Mouse (Mus musculus) liver, adult 2 months (tissue): ENCODE data around the gene Gtpbp3. TPM values are rescaled to one million over a fixed set of nuclear protein-coding genes. Genes with fewer than 3 reads are reported as not detected.

Experiments
- DNase-seq: peaks from one replicate; pipeline ENCODE4 v3.0.0-alpha.2; 2011; ENCODE audit warnings: low read depth, low spot score; ENCODE audit errors: extremely low read depth
- H3K27ac ChIP-seq: fragments of 200-500 bp; replicated peaks from 2 replicates; pipeline ENCODE4 v1.5.1; 2012; ENCODE audit warnings: low read depth, mild to moderate bottlenecking, control low read depth, inconsistent platforms, low read length; ENCODE audit not compliant: insufficient read depth
- H3K27me3 ChIP-seq: fragments of 200-500 bp; 2 replicates; pipeline ENCODE4 v1.6.1; 2012; ENCODE audit warnings: mild to moderate bottlenecking, moderate library complexity, low read length, inconsistent platforms; ENCODE audit not compliant: control insufficient read depth, insufficient read depth
- H3K36me3 ChIP-seq: fragments of 200-500 bp; 2 replicates; pipeline ENCODE4 v1.6.1; 2012; ENCODE audit warnings: low read length, inconsistent platforms; ENCODE audit not compliant: control insufficient read depth, insufficient read depth
- H3K4me1 ChIP-seq: fragments of 200-500 bp; 2 replicates; pipeline ENCODE4 v1.6.1; 2011; ENCODE audit warnings: low read length; ENCODE audit not compliant: control insufficient read depth, insufficient read depth
- H3K4me3 ChIP-seq: fragments of 200-500 bp; 2 replicates; pipeline ENCODE4 v1.5.1; 2011; ENCODE audit warnings: low read depth, mild to moderate bottlenecking, control low read depth, low read length, moderate library complexity; ENCODE audit not compliant: insufficient read depth
- H3K79me2 ChIP-seq: fragments of 200-500 bp; 2 replicates; pipeline ENCODE4 v1.6.1; 2012; ENCODE audit warnings: inconsistent platforms, mild to moderate bottlenecking, low read length, moderate library complexity; ENCODE audit not compliant: control insufficient read depth, insufficient read depth
- H3K9ac ChIP-seq: fragments of 200-500 bp; 2 replicates; pipeline ENCODE4 v1.6.1; 2012; ENCODE audit warnings: low read depth, mild to moderate bottlenecking, control low read depth, inconsistent platforms, low read length
- CTCF ChIP-seq: fragments of 200-500 bp; IDR thresholded peaks from 2 replicates; pipeline ENCODE4 v1.5.1; 2011; ENCODE audit warnings: low read depth, low read length, control low read depth
- POLR2A ChIP-seq: fragments of 200-500 bp; IDR thresholded peaks from 2 replicates; pipeline ENCODE4 v1.6.1; 2011; ENCODE audit warnings: low read length, control low read depth; ENCODE audit not compliant: insufficient read depth; ENCODE audit errors: extremely low read depth
- WGBS: fragments of 180-500 bp; shearing (Covaris S2); methylation state at CpG from one replicate; pipeline ENCODE4 v1.1.7; 2018; 5-methylcytosine and 5-hydroxymethylcytosine counted together
- polyA plus RNA-seq: library from polyadenylated mRNA; depleted of rRNA; stranded (reverse); fragments of >200 nt; gene quantifications from 2 replicates; pipeline ENCODE4 v1.2.3, GENCODE M21; 2012; rRNA removed
- total RNA-seq: library from RNA; depleted of rRNA; stranded (reverse); fragments of >200 nt; gene quantifications from 2 replicates; pipeline ENCODE4 v1.2.3, GENCODE M21; 2014; rRNA removed

Gtpbp3 gene
- 11.6 and 12.7 TPM in 2 replicates for total RNA-seq
- 12.9 and 15.5 TPM in 2 replicates for polyA plus RNA-seq

GRCm38 (mm10) chr8:71487691-71488445, at the start of gene Gtpbp3:
TSS of gene Gtpbp3 (plus strand) at chr8:71488103.
- Histone ChIP-seq H3K79me2 (peaks cover 6% of the 10 kb centered on the region; the same call in 1 of the 2 replicates), H3K4me1 (peaks cover 6% of the 10 kb centered on the region), H3K27ac (peak within 1 kb of the TSS; percentile 67), H3K9ac (peak within 1 kb of the TSS; percentile 77), H3K27me3 (no peaks in the 10 kb centered on the region), H3K36me3 (no peaks in the 10 kb centered on the region), H3K4me3 (peak within 1 kb of the TSS; percentile 75)
- DNase-seq, result peak; percentile 51
- under 1% methylated on average over 33 of the region's 33 CpGs for WGBS
- TF ChIP-seq CTCF (no peak), POLR2A (0 out of 2 replicates have a peak, but pooled peaks have one; percentile 16)

- Histone ChIP-seq H3K4me3 (no peak overlapping the region), H3K79me2 (no peaks in the 10 kb centered on the region), H3K36me3 (no peaks in the 10 kb centered on the region), H3K27ac (no peak overlapping the region), H3K9ac (no peak overlapping the region), H3K27me3 (no peaks in the 10 kb centered on the region), H3K4me1 (no peaks in the 10 kb centered on the region)
- under 1% methylated on average over 7 of the region's 7 CpGs for WGBS
- peak; percentile 53 for DNase-seq
- peak; percentile 53 for TF ChIP-seq CTCF
- no peak for TF ChIP-seq POLR2A
Observed at GRCm38 (mm10) chr8:71441404-71441803, 46.5 kb upstream of the Gtpbp3 start.

GRCm38 (mm10) chr8:71445096-71445495, 42.8 kb upstream of the Gtpbp3 start:
- no peak overlapping the region for H3K27ac ChIP-seq
- no peaks in the 10 kb centered on the region for H3K79me2 ChIP-seq
- H3K9ac ChIP-seq, result no peak overlapping the region
- TF ChIP-seq CTCF (no peak), POLR2A (no peak)
- no peaks in the 10 kb centered on the region for H3K36me3 ChIP-seq
- no peak overlapping the region for H3K4me3 ChIP-seq
- DNase-seq, result no peak
- H3K4me1 ChIP-seq, result no peaks in the 10 kb centered on the region
- WGBS, result 76% methylated on average over 7 of the region's 7 CpGs
- no peaks in the 10 kb centered on the region for H3K27me3 ChIP-seq

- no peaks in the 10 kb centered on the region for H3K79me2 ChIP-seq
- H3K4me1 ChIP-seq, result no peaks in the 10 kb centered on the region
- no peaks in the 10 kb centered on the region for H3K36me3 ChIP-seq
- no peak for DNase-seq
- no peak for TF ChIP-seq CTCF
- no peak for TF ChIP-seq POLR2A
- H3K27me3 ChIP-seq, result no peaks in the 10 kb centered on the region
- H3K4me3 ChIP-seq, result no peak overlapping the region
- no peak overlapping the region for H3K9ac ChIP-seq
- WGBS, result 77% methylated on average over 4 of the region's 4 CpGs
- no peak overlapping the region for H3K27ac ChIP-seq
Observed at GRCm38 (mm10) chr8:71451337-71451736, 36.6 kb upstream of the Gtpbp3 start.

GRCm38 (mm10) chr8:71451777-71452176, 36.1 kb upstream of the Gtpbp3 start:
- H3K27me3 ChIP-seq, result no peaks in the 10 kb centered on the region
- H3K27ac ChIP-seq, result no peak overlapping the region
- TF ChIP-seq POLR2A (no peak), CTCF (no peak)
- no peaks in the 10 kb centered on the region for H3K36me3 ChIP-seq
- H3K4me1 ChIP-seq, result no peaks in the 10 kb centered on the region
- no peak overlapping the region for H3K9ac ChIP-seq
- 64% methylated on average over 11 of the region's 11 CpGs for WGBS
- H3K79me2 ChIP-seq, result no peaks in the 10 kb centered on the region
- H3K4me3 ChIP-seq, result no peak overlapping the region
- no peak for DNase-seq

GRCm38 (mm10) chr8:71452669-71453068, 35.2 kb upstream of the Gtpbp3 start:
- DNase-seq, result no peak
- no peaks in the 10 kb centered on the region for H3K36me3 ChIP-seq
- H3K27ac ChIP-seq, result no peak overlapping the region
- no peak for TF ChIP-seq CTCF
- TF ChIP-seq POLR2A, result no peak
- H3K9ac ChIP-seq, result no peak overlapping the region
- no peaks in the 10 kb centered on the region for H3K79me2 ChIP-seq
- 71% methylated on average over 2 of the region's 2 CpGs for WGBS
- no peak overlapping the region for H3K4me3 ChIP-seq
- H3K4me1 ChIP-seq, result no peaks in the 10 kb centered on the region
- no peaks in the 10 kb centered on the region for H3K27me3 ChIP-seq
